ENCODE assay signal across 7 mouse cellular contexts in genomic region chr9:25655767-25656513, GRCm38 (mm10).
DNase-seq lines count a peak whose midpoint lies in the region; ATAC-seq and TF ChIP-seq lines count a peak whose summit lies in the region.

No protein-coding gene starts in this region.

- no peak for TF ChIP-seq EP300 in liver, postnatal 0 days (IDR thresholded peaks at IDR 0.05; ENCODE audit: low read depth)

- no peak overlapping the region for H3K9ac ChIP-seq in liver, postnatal 0 days (replicated peaks)
- H3K9ac ChIP-seq in liver, embryonic 12.5 days = no peak overlapping the region
- H3K9ac ChIP-seq in kidney, postnatal 0 days (ENCODE audit: low read depth, low read length) = no peak overlapping the region

- no peak overlapping the region for H3K27ac ChIP-seq in liver, postnatal 0 days (ENCODE audit: low read depth)
- H3K27ac ChIP-seq in liver, embryonic 12.5 days = no peak overlapping the region
- H3K27ac ChIP-seq in forebrain, embryonic 10.5 days = no peak overlapping the region
- H3K27ac ChIP-seq in kidney, postnatal 0 days = no peak overlapping the region

- DNase-seq in liver, postnatal 0 days = peak; percentile 20
- DNase-seq in adrenal gland, postnatal 36 days = peak; percentile 5 to 36
- DNase-seq in forebrain, embryonic 10.5 days (ENCODE audit: extremely low spot score, low spot score) = peak; percentile 26
- peak; percentile 69 for DNase-seq in kidney, postnatal 0 days (ENCODE audit: low spot score)
- DNase-seq in lung, adult 18-20 months = peak; percentile 3 to 17
- peak; percentile 80 for DNase-seq in retina, embryonic 14.5 days (ENCODE audit: low spot score)

- H3K4me2 ChIP-seq in liver, postnatal 0 days (ENCODE audit: low read depth, low read length) = no peak overlapping the region
- H3K4me2 ChIP-seq in liver, embryonic 12.5 days = no peak overlapping the region
- H3K4me2 ChIP-seq in kidney, postnatal 0 days (ENCODE audit: low read length) = no peak overlapping the region

- WGBS in liver, postnatal 0 days (ENCODE audit: insufficient replicate concordance) = 7% methylated on average over 3 of the region's 3 CpGs
- whole genome bisulfite sequencing in liver, embryonic 12.5 days (ENCODE audit: insufficient replicate concordance) = 7% methylated on average over 3 of the region's 3 CpGs
- WGBS in forebrain, embryonic 10.5 days = 8% methylated on average over 3 of the region's 3 CpGs
- WGBS in kidney, postnatal 0 days = 5% methylated on average over 3 of the region's 3 CpGs

- no peak overlapping the region for H3K4me3 ChIP-seq in liver, postnatal 0 days (ENCODE audit: low read depth, low read length)
- H3K4me3 ChIP-seq in liver, embryonic 12.5 days = no peak overlapping the region
- no peak overlapping the region for H3K4me3 ChIP-seq in forebrain, embryonic 10.5 days
- H3K4me3 ChIP-seq in kidney, postnatal 0 days (replicated peaks; ENCODE audit: low read depth, low read length) = no peak overlapping the region

- no peaks in the 10 kb centered on the region for H3K27me3 ChIP-seq in liver, postnatal 0 days (ENCODE audit: insufficient read depth, low read length)
- H3K27me3 ChIP-seq in liver, embryonic 12.5 days (replicated peaks) = no peaks in the 10 kb centered on the region
- no peaks in the 10 kb centered on the region for H3K27me3 ChIP-seq in forebrain, embryonic 10.5 days (ENCODE audit: poor library complexity, severe bottlenecking)
- H3K27me3 ChIP-seq in kidney, postnatal 0 days (ENCODE audit: insufficient read depth, low read length) = no peaks in the 10 kb centered on the region

- H3K9me3 ChIP-seq in liver, postnatal 0 days (ENCODE audit: low read length) = no peaks in the 10 kb centered on the region
- no peaks in the 10 kb centered on the region for H3K9me3 ChIP-seq in liver, embryonic 12.5 days (replicated peaks)
- no peaks in the 10 kb centered on the region for H3K9me3 ChIP-seq in forebrain, embryonic 10.5 days
- H3K9me3 ChIP-seq in kidney, postnatal 0 days (replicated peaks; ENCODE audit: low read length) = no peaks in the 10 kb centered on the region

- H3K4me1 ChIP-seq in liver, postnatal 0 days (ENCODE audit: insufficient read depth) = no peaks in the 10 kb centered on the region
- H3K4me1 ChIP-seq in liver, embryonic 12.5 days = no peaks in the 10 kb centered on the region
- no peaks in the 10 kb centered on the region for H3K4me1 ChIP-seq in forebrain, embryonic 10.5 days
- H3K4me1 ChIP-seq in kidney, postnatal 0 days (replicated peaks; ENCODE audit: insufficient read depth, low read length) = no peaks in the 10 kb centered on the region

- H3K36me3 ChIP-seq in liver, postnatal 0 days (replicated peaks; ENCODE audit: insufficient read depth, low read length) = no peaks in the 10 kb centered on the region
- no peaks in the 10 kb centered on the region for H3K36me3 ChIP-seq in liver, embryonic 12.5 days
- H3K36me3 ChIP-seq in forebrain, embryonic 10.5 days (replicated peaks) = no peaks in the 10 kb centered on the region
- H3K36me3 ChIP-seq in kidney, postnatal 0 days (ENCODE audit: insufficient read depth, low read length) = no peaks in the 10 kb centered on the region

- ATAC-seq in liver, postnatal 0 days = no peak
- ATAC-seq in liver, embryonic 12.5 days = no peak
- no peak for ATAC-seq in kidney, postnatal 0 days (replicated peaks; ENCODE audit: low FRiP score, low read depth)

- peak; percentile 71 for TF ChIP-seq CTCF in liver, postnatal 0 days (IDR thresholded peaks at IDR 0.05; ENCODE audit: low read depth)
- peak; percentile 84 for TF ChIP-seq CTCF in kidney, postnatal 0 days (IDR thresholded peaks at IDR 0.05; ENCODE audit: low read depth)

Comparison
In these comparisons a context has a peak if more than half of its experiments do, and no peak if none do; other contexts are left out.
1. DNase-seq: peak in every context shown above with its lines; median percentile 80 in retina, embryonic 14.5 days; 69 in kidney, postnatal 0 days; 26 in forebrain, embryonic 10.5 days; 20 in adrenal gland, postnatal 36 days; 20 in liver, postnatal 0 days; 10 in lung, adult 18-20 months.